Mouse (Mus musculus) kidney, adult 10 weeks (tissue): ENCODE results near the gene Brd4. TPM values are rescaled to one million over a fixed set of nuclear protein-coding genes. Genes with fewer than 3 reads are reported as not detected.

ENCODE experiments used
- polyA plus RNA-seq: library from polyadenylated mRNA; stranded (reverse); fragments of 350-450 nt; fragmentation: Illumina TruSeq; extraction: RNeasy Lipid Tissue Mini Kit (QIAGEN cat#74804); gene quantifications from one replicate; pipeline ENCODE4 v1.2.3, GENCODE M21; 2014; ENCODE audit warnings: low read depth, low replicate concordance

Gene Brd4
- 16.8 TPM for polyA plus RNA-seq

GRCm38 (mm10) chr17:32284262-32285137 is at the start of gene Brd4:
TSS of gene Brd4 (minus strand) at chr17:32284722.

GRCm38 (mm10) chr17:32320597-32321389 is 36.3 kb upstream of the Brd4 start, which contains the start of gene Akap8:
TSS of gene Akap8 (minus strand) at chr17:32321238.

GRCm38 (mm10) chr17:32188863-32189636 is 95.5 kb downstream of the Brd4 start, which contains the start of gene Ephx3:
TSS of gene Ephx3 (minus strand) at chr17:32189549.

GRCm38 (mm10) chr17:32166687-32167086 is 117.8 kb downstream of the Brd4 start, which contains the start of gene Notch3:
TSS of gene Notch3 (minus strand) at chr17:32166852.

Other genes with a start within 250 kb of the Brd4 start
- gene Rrp1b, start 248.6 kb downstream of the Brd4 start, polyA plus RNA-seq, result 1.4 TPM
- 3.7 TPM for gene Hsf2bp, start 248.4 kb downstream of the Brd4 start, polyA plus RNA-seq
- 0.65 TPM for gene Notch3, start 117.9 kb downstream of the Brd4 start, polyA plus RNA-seq
- 0.49 TPM for gene Ephx3, start 95.2 kb downstream of the Brd4 start, polyA plus RNA-seq
- gene Akap8, start 36.5 kb upstream of the Brd4 start, polyA plus RNA-seq, result 50.5 TPM
- 18.6 TPM for gene Akap8l, start 65.9 kb upstream of the Brd4 start, polyA plus RNA-seq
- 2.5 TPM for gene Wiz, start 104.7 kb upstream of the Brd4 start, polyA plus RNA-seq
- not detected for gene Rasal3, start 118.9 kb upstream of the Brd4 start, polyA plus RNA-seq
- gene Pglyrp2, start 139.4 kb upstream of the Brd4 start, polyA plus RNA-seq, result not detected
- gene Cyp4f39, start 168.0 kb upstream of the Brd4 start, polyA plus RNA-seq, result not detected
- 1.7 TPM for gene Cyp4f17, start 221.3 kb upstream of the Brd4 start, polyA plus RNA-seq